Mouse (Mus musculus) CH12.LX (cell line): ENCODE data around the gene Ccer1. TPM values are rescaled to one million over a fixed set of nuclear protein-coding genes. Genes with fewer than 3 reads are reported as not detected.

Experiments used
- DNase-seq: peaks from one replicate; pipeline ENCODE4 v3.0.0-alpha.2; 2013; ENCODE audit errors: extremely low read depth
- H3K27ac ChIP-seq: 2 replicates; pipeline ENCODE4 v1.5.1; 2012; ENCODE audit warnings: low read depth, mild to moderate bottlenecking, control low read depth, moderate library complexity; ENCODE audit not compliant: insufficient read depth
- H3K27me3 ChIP-seq: replicated peaks from 2 replicates; pipeline ENCODE3; 2012; ENCODE audit warnings: inconsistent platforms
- H3K36me3 ChIP-seq, 2 experiments: replicated peaks in 1 of 2; 2 replicates each; pipeline versions ENCODE3 to v1.6.1; 2012; ENCODE audit warnings: inconsistent platforms in 1 of 2, low read length in 1 of 2, mild to moderate bottlenecking in 1 of 2, mixed read lengths in 1 of 2, moderate library complexity in 1 of 2; ENCODE audit not compliant: control insufficient read depth in 1 of 2, insufficient read depth in 1 of 2
- H3K4me1 ChIP-seq, 2 experiments: 2 replicates each; pipeline ENCODE4 v1.6.1; 2012; ENCODE audit warnings: inconsistent platforms in 1 of 2, moderate library complexity in 1 of 2; ENCODE audit not compliant: insufficient read depth in 2 of 2, control insufficient read depth in 1 of 2
- H3K4me2 ChIP-seq: 2 replicates; pipeline ENCODE4 v1.6.1; 2012; ENCODE audit warnings: low read depth, mild to moderate bottlenecking, control low read depth; ENCODE audit not compliant: poor library complexity, insufficient read depth, severe bottlenecking
- H3K4me3 ChIP-seq, 3 experiments: fragments of 150-350 bp in 1 of 3; sonication (generic) in 1 of 3; replicated peaks in 1 of 3; 2 replicates each; pipeline versions ENCODE3 to v1.5.1; 2011 to 2012; ENCODE audit warnings: low read depth in 2 of 3, low read length in 2 of 3, mild to moderate bottlenecking in 2 of 3, moderate library complexity in 2 of 3, control low read depth in 1 of 3, improper control_type of control experiment in 1 of 3, inconsistent platforms in 1 of 3, mixed read lengths in 1 of 3; ENCODE audit not compliant: poor library complexity in 1 of 3
- H3K79me2 ChIP-seq: replicated peaks from 2 replicates; pipeline ENCODE4 v1.6.1; 2012; ENCODE audit warnings: mild to moderate bottlenecking, moderate library complexity; ENCODE audit not compliant: control insufficient read depth, poor library complexity, insufficient read depth, severe bottlenecking; ENCODE audit errors: extremely low read depth
- H3K9ac ChIP-seq: 2 replicates; pipeline ENCODE4 v1.6.1; 2012; ENCODE audit warnings: low read depth, mild to moderate bottlenecking, control low read depth, moderate library complexity; ENCODE audit not compliant: insufficient read depth
- H3K9me3 ChIP-seq: replicated peaks from 2 replicates; pipeline ENCODE3; 2012; ENCODE audit warnings: low read length, inconsistent platforms, mixed read lengths
- BHLHE40 ChIP-seq: IDR thresholded peaks from 2 replicates; pipeline ENCODE4 v1.6.1; 2011; ENCODE audit warnings: mild to moderate bottlenecking, low read depth, low read length, improper control_type of control experiment
- CHD1 ChIP-seq: IDR thresholded peaks from 2 replicates; pipeline ENCODE4 v1.6.1; 2012; ENCODE audit warnings: low read depth, low read length, improper control_type of control experiment, inconsistent platforms
- CTCF ChIP-seq, 2 experiments: IDR thresholded peaks in 1 of 2; conservative IDR thresholded peaks in 1 of 2; 2 replicates each; pipeline ENCODE4 v1.5.1; 2011 to 2012; ENCODE audit warnings: low read depth in 2 of 2, low read length in 2 of 2, improper control_type of control experiment in 1 of 2, inconsistent platforms in 1 of 2, mild to moderate bottlenecking in 1 of 2, moderate library complexity in 1 of 2
- EP300 ChIP-seq: IDR thresholded peaks from 2 replicates; pipeline ENCODE4 v1.6.1; 2011; ENCODE audit warnings: low read length, improper control_type of control experiment
- ETS1 ChIP-seq: conservative IDR thresholded peaks from 2 replicates; pipeline ENCODE4 v1.6.1; 2012; ENCODE audit warnings: low read depth, mild to moderate bottlenecking, inconsistent platforms, low read length, improper control_type of control experiment, moderate library complexity
- GABPA ChIP-seq: IDR thresholded peaks from 2 replicates; pipeline ENCODE4 v1.6.1; 2012; ENCODE audit warnings: low read depth, low read length, improper control_type of control experiment, inconsistent platforms; ENCODE audit not compliant: insufficient replicate concordance
- JUN ChIP-seq: IDR thresholded peaks from 2 replicates; pipeline ENCODE4 v1.6.1; 2011; ENCODE audit warnings: low read depth, mild to moderate bottlenecking, low read length, improper control_type of control experiment, moderate library complexity; ENCODE audit not compliant: insufficient read depth
- JUND ChIP-seq: conservative IDR thresholded peaks from 2 replicates; pipeline ENCODE4 v1.6.1; 2011; ENCODE audit warnings: low read depth, low read length, improper control_type of control experiment
- MAX ChIP-seq: IDR thresholded peaks from 2 replicates; pipeline ENCODE4 v1.6.1; 2011; ENCODE audit warnings: low read length, improper control_type of control experiment
- MYC ChIP-seq: IDR thresholded peaks from 2 replicates; pipeline ENCODE4 v1.6.1; 2011; ENCODE audit warnings: low read depth, mild to moderate bottlenecking, improper control_type of control experiment, low read length
- NRF1 ChIP-seq: IDR thresholded peaks from 2 replicates; pipeline ENCODE4 v1.6.1; 2014; ENCODE audit warnings: low read depth, mild to moderate bottlenecking, inconsistent platforms, low read length, improper control_type of control experiment, moderate library complexity
- PAX5 ChIP-seq: IDR thresholded peaks from 2 replicates; pipeline ENCODE4 v1.6.1; 2012; ENCODE audit warnings: low read length, inconsistent platforms, mixed read lengths
- POLR2A ChIP-seq: IDR thresholded peaks from 2 replicates; pipeline ENCODE4 v1.6.1; 2011; ENCODE audit warnings: low read depth, mild to moderate bottlenecking, improper control_type of control experiment, low read length
- RAD21 ChIP-seq: IDR thresholded peaks from 2 replicates; pipeline ENCODE4 v1.6.1; 2011; ENCODE audit warnings: low read depth, mild to moderate bottlenecking, low read length, improper control_type of control experiment, moderate library complexity
- RCOR1 ChIP-seq: conservative IDR thresholded peaks from 2 replicates; pipeline ENCODE4 v1.6.1; 2012; ENCODE audit warnings: low read depth, mild to moderate bottlenecking, inconsistent platforms, low read length, improper control_type of control experiment
- SIN3A ChIP-seq: IDR thresholded peaks from 2 replicates; pipeline ENCODE4 v1.6.1; 2012; ENCODE audit warnings: low read length, improper control_type of control experiment, inconsistent platforms
- SMC3 ChIP-seq: IDR thresholded peaks from 2 replicates; pipeline ENCODE4 v1.6.1; 2011; ENCODE audit warnings: low read depth, low read length, improper control_type of control experiment
- TCF12 ChIP-seq: IDR thresholded peaks from 2 replicates; pipeline ENCODE4 v1.6.1; 2014; ENCODE audit warnings: low read depth, mild to moderate bottlenecking, inconsistent platforms, low read length, improper control_type of control experiment
- USF2 ChIP-seq: conservative IDR thresholded peaks from 2 replicates; pipeline ENCODE4 v1.6.1; 2011; ENCODE audit warnings: low read depth, low read length, improper control_type of control experiment
- ZC3H11A ChIP-seq: IDR thresholded peaks from 2 replicates; pipeline ENCODE4 v1.6.1; 2012; ENCODE audit warnings: low read depth, mild to moderate bottlenecking, inconsistent platforms, low read length, improper control_type of control experiment
- ZMIZ1 ChIP-seq: IDR thresholded peaks from 2 replicates; pipeline ENCODE4 v1.6.1; 2012; ENCODE audit warnings: low read depth, mild to moderate bottlenecking, inconsistent platforms, low read length, improper control_type of control experiment
- ZNF384 ChIP-seq: IDR thresholded peaks from 2 replicates; pipeline ENCODE4 v1.6.1; 2012; ENCODE audit warnings: low read depth, low read length, improper control_type of control experiment, inconsistent platforms
- dilution Hi-C: fragments of 300-500 bp; cut with MboI; formaldehyde crosslinking; loops from 2 replicates; pipeline ENCODE4 v1.14.3; 2020; ENCODE audit warnings: low sequenced_read_pairs; ENCODE audit not compliant: extremely low pct_unique_long_range_greater_than_20kb, extremely low pct_ligation_motif_present
- in situ Hi-C: fragments of 300-500 bp; cut with MboI; formaldehyde crosslinking; loops from 3 replicates; pipeline ENCODE4 v1.14.3; 2019; ENCODE audit warnings: low sequenced_read_pairs, low pct_ligation_motif_present, low pct_unique_long_range_greater_than_20kb, mixed read lengths
- polyA plus RNA-seq: library from polyadenylated mRNA; unstranded; fragments of >175 nt; gene quantifications from 2 replicates; pipeline ENCODE4 v1.2.1, GENCODE M21; 2012; ENCODE audit warnings: low read depth; ENCODE audit not compliant: insufficient read length
- total RNA-seq, 2 experiments: library from RNA; depleted of rRNA; stranded (reverse); fragments of 300-350 nt in 1 of 2; fragments of >200 nt in 1 of 2; gene quantifications; 2 replicates each; pipeline ENCODE4 v1.2.3; 2012 to 2014

Ccer1 gene
- total and polyA plus RNA-seq, 3 experiments, result not detected

DNA sequence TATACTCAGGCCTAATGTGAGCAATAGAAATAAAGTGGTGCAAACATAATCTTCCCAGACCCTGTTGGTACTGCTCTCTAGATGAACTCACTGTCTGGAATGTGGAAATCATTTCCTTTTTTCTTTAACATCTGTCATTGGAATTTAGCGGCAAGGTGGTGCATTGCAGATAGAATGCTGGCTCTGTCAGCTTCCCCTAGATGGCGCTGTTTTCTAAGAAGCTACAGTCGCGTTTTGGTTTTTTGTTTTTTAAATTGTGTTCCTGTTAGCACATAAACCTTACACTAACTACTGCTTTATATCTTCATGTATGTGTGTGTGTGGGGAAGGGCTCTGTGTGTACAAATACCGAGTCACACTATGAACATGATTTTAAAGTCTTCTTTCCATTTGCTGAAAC lies 19.8 kb downstream of the Ccer1 start:
- in situ Hi-C loops, result no loop called here
- no peaks in the 10 kb centered on the region for H3K4me1 ChIP-seq

DNA sequence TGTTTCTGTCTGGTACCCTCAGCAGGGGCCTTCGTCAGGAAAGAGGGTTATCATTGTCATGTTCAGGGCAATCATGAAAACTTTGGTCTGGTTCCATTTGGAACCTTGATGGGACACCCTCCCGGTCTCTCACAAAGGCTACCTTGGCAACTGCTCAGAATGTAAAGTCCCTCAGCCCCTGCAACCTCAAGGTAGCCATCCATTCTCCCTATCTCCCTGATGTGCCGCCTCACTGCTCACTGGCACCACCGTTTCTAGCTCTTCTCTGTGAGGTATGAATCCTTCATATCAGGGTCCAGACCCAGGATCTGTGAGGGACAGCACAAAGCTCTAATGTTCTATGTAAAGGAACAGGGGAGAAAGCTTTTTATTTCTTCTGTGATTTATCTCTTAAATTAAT lies 21.7 kb downstream of the Ccer1 start:
- Histone ChIP-seq H3K27me3 (no peaks in the 10 kb centered on the region), H3K9me3 (no peaks in the 10 kb centered on the region), H3K4me3 (no peak overlapping the region), H3K79me2 (no peaks in the 10 kb centered on the region), H3K36me3 (no peaks in the 10 kb centered on the region), H3K4me2 (no peak overlapping the region), H3K27ac (no peak overlapping the region), H3K9ac (no peak overlapping the region), H3K4me1 (no peaks in the 10 kb centered on the region)
- TF ChIP-seq ZMIZ1, result no peak
- TF ChIP-seq CHD1, result no peak
- no peak for TF ChIP-seq JUND
- DNase-seq, result no peak
- dilution Hi-C loops (no loop called here), in situ Hi-C loops (no loop called here)

More for the DNA sequence above, 19.8 kb downstream of the Ccer1 start:
- no peak overlapping the region for H3K9ac ChIP-seq
- dilution Hi-C loops, result no loop called here
- TF ChIP-seq CTCF (conservative IDR thresholded peaks at IDR 0.05 in 1 of 2, IDR thresholded peaks at IDR 0.05 in 1 of 2; ENCODE audit: low read depth in 2 of 2, low read length in 2 of 2) (peak; percentile 86 to 87), SIN3A (no peak), MAX (no peak), RAD21 (peak; percentile 79), ETS1 (no peak), MYC (0 out of 2 replicates have a peak, but pooled peaks have one; percentile 47), ZC3H11A (no peak), ZNF384 (peak; percentile 59), NRF1 (no peak), JUN (no peak), POLR2A (no peak), SMC3 (peak; percentile 55), GABPA (no peak), EP300 (no peak), RCOR1 (no peak), PAX5 (no peak), TCF12 (no peak), USF2 (no peak), BHLHE40 (no peak)
- peak; percentile 64 for DNase-seq
- no peaks in the 10 kb centered on the region for H3K9me3 ChIP-seq
- no peak overlapping the region for H3K4me2 ChIP-seq
- no peaks in the 10 kb centered on the region for H3K79me2 ChIP-seq
- H3K36me3 ChIP-seq, result no peaks in the 10 kb centered on the region
- H3K27me3 ChIP-seq, result no peaks in the 10 kb centered on the region
- H3K4me3 ChIP-seq, result no peak overlapping the region
- no peak overlapping the region for H3K27ac ChIP-seq
